Mouse (Mus musculus) spleen, postnatal 10 days (tissue): ENCODE results near the gene Adh1.

Experiments
- DNase-seq, 2 experiments: peaks; one replicate each; pipeline ENCODE4 v3.0.0; 2021 to 2022; ENCODE audit warnings: low spot score in 2 of 2

The Adh1 gene

GRCm38 (mm10) chr3:138260721-138261669, at the start of gene Adh1:
Adh1 (plus strand) TSS chr3:138260991.
- no peak for DNase-seq

- no peak for DNase-seq
Observed at GRCm38 (mm10) chr3:138212431-138212951, 48.3 kb upstream of the Adh1 start.

GRCm38 (mm10) chr3:138215395-138215989, 45.3 kb upstream of the Adh1 start:
- DNase-seq = no peak

DNA sequence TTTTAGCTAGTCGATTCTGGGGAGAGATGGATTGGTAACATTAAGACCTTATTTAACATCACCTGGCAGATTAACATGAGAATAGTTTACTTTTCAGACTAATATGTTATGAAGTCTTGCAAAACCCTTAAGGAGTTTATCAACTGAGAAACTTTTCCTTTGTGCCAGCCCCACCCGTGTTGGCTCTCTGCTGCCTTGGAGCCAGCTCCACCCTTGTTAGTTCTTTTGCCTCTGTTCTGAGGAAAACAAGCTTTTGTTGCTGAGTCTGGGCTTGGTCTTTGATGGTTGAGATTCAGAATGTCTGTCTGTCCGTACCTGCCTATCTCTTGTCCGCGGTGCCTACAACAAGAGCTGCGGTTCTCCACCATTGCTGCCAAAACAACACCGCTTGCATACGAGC, 44.7 kb upstream of the Adh1 start:
- DNase-seq = no peak

DNA sequence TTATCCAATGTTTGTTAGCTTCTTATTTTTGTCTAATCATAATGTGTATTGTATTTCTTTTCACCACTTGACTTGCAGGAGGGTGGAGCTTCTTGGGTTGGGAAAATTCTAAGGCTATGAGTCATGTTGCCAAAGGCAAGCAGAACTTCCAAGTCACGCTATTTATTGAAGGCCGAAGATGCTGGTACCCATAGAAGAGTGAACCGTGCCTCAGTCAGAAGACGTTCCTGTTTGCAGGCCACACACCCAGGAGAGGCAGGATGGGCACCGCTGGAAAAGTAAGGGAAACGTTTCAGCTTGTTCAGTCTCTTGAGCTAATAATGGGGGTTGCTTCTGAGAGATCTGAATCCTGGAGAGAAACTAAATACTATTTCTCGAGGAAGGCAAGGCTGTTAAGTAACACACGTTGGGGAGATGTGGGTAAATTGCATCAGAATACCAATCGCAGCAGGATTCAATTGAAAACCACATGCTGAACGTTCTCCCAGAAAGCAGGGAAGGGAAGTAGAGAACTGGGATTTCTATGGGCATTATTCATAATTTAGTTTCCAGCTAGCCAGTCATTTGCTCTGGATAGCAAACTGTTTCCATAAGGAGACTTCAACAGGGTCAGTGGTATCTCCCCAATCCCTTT, 43.0 kb upstream of the Adh1 start, which contains the start of gene Adh7:
Adh7 (plus strand) TSS at position 130 of the 634 bp plus-strand sequence.
- DNase-seq = no peak

GRCm38 (mm10) chr3:138221116-138221515, 39.7 kb upstream of the Adh1 start:
- DNase-seq = no peak

DNA sequence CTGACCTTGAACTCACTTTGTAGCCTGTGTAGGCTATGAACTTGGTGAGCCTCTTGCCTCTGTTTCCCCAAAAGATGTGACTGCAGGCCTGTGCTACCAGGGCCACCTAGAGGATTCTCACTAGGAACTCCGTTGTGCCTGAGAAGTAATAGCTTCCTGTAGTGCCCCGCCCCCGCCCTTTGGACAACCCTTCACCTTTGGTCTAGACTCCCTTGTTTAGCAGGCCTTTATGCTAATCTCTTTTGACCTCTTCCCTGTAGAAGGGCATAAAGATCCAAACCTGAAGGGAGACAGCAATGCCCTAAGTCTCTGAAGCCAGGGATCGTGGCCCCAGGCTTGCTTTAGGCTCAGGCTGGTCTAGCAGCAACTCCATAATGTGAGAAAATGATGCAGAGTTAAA, 38.3 kb upstream of the Adh1 start:
- no peak for DNase-seq

DNA sequence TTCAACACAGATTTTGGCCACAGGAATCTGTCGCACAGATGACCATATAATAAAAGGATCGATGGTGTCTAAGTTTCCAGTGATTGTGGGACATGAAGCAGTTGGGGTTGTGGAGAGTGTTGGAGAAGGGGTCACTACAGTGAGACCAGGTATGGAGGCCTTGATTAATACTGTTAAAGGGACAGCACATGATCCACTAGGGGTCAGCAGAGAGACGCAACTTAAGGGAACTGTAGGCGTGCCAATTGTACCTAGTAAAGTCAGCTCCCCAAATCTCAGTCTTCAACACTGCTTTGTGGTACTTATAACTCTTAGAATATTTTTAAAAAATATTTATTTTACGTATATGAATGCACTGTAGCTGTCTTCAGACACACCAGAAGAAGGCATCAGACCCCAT, 37.8 kb upstream of the Adh1 start:
- DNase-seq = peak; percentile 10 to 69

GRCm38 (mm10) chr3:138224363-138224954, 36.3 kb upstream of the Adh1 start:
- no peak for DNase-seq

- DNase-seq = no peak
Observed at GRCm38 (mm10) chr3:138225331-138225730, 35.5 kb upstream of the Adh1 start.

GRCm38 (mm10) chr3:138225853-138226252, 34.9 kb upstream of the Adh1 start:
- DNase-seq = no peak

DNA sequence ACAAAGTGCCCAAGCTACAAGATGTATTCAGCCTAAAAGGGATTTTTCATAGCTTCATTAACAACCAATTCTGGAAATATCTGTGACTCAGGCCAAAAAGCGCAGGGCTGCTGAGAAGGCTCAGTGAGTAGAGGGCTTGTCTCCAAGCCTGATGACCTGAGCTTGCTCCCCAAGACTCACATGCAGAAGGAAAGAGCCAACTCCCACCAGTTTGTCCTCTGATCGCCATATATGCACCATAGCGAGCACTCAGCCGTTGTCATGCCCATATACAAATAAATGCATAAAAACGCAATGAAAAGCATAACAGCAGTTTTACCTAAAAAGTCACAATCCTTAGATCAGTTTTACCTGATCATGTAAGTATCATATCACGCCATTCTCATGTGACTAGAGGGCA, 34.3 kb upstream of the Adh1 start:
- DNase-seq = no peak

GRCm38 (mm10) chr3:138227082-138227481, 33.7 kb upstream of the Adh1 start:
- no peak for DNase-seq

DNA sequence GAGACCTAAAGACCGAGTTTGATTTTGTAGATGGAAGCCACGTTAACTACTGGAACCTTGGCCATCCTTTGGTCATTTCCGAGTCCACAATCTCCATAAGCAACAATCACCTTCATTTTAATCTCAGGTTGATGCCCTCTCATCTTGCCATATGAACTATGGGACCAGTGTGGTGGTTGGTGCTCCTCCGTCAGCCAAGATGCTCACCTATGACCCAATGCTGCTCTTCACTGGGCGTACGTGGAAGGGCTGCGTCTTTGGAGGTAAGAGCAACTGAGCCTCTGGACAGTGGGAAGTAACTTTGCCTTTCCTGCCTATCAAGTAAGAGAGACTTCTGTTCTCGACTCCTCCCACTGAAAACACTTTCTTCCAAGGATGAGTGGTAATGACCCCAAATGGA, 33.0 kb upstream of the Adh1 start:
- DNase-seq = no peak

GRCm38 (mm10) chr3:138229448-138229847, 31.3 kb upstream of the Adh1 start:
- DNase-seq = no peak

GRCm38 (mm10) chr3:138230266-138230665, 30.5 kb upstream of the Adh1 start:
- DNase-seq = no peak

GRCm38 (mm10) chr3:138231531-138231930, 29.3 kb upstream of the Adh1 start:
- DNase-seq = no peak

DNA sequence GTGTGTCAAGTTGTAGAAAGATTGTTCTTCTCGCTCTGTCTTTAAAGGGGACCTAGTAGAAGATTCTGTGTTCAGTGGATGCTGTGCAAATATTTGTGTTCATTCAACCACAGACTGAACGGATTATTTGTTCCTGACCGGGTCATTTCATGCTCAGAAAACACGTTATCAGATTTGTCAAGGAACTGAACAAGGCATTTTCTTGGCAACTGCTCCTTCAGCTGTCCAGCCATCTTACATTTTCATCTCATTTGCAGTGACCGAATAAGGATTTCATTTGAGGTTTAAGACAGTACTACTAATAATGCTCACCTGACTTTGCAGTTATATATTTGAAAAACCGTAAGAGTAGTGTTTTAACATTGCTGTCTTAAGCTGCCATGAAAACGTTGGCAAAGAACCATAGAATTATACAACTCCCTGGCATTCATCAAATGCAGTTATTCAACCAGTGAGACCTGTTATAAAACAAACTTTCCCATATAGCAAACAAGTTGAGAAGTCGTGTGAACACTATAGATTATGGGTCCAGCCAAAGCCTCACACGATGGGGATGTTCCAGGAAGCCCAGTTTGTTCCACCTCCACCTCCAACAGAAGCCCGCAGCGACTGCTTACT, 24.1 kb upstream of the Adh1 start:
- no peak for DNase-seq

DNA sequence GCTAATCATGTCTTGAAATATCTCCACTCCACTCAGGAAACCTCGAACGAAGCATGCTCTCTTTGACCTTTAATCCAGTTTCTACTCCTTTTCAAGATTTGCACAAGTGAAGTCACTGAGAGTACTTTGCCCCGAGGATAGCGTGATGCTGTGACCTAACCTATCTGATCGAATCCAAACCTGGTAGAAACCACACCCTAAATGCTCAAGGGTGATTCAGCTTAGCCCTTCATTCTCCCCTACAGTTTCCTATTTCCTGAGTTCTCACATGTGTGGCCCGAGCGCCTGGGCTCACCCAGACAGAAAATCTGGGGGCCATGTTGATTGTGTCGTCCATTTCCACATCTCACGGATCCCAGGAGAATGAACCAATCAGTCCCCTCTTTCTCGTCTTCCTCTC, 22.7 kb upstream of the Adh1 start:
- DNase-seq = no peak

DNA sequence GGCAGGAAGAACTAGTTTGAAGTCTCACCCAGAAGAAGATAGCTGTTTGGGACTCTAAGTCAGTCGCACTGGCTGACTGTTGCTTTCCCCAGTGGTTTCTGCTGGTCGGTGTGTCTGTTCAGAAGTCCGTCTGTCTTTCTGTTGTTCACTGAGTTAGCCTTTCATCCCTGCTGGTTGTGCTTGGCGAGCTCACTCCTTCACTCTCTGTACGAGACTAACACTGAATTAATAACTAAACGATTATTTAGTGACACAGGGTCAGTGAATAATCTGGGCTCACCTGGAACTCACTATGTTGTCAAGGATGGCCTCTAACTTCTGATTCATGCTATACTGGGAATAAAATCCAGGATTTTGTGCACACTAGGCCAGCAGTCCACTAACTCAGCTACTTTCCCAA, 21.3 kb upstream of the Adh1 start:
- no peak for DNase-seq

DNA sequence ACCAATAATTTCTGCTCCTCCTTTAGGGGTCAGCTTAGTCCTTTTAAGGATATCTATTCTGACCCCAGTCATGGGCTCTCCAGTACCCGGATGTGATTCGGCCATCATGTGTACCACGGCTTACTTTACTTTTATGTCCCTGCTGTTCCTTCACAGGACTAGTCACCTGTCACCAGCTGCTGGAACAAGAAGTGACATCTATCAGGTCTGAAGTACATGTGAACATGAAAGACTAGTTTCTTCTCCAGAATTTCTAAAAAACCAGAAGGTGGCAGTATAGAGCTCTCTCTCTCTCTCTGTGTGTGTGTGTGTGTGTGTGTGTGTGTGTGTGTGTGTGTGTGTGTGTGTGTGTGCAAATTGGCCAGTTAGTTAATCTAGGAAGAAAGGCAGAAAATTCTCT, 20.4 kb upstream of the Adh1 start:
- DNase-seq = no peak

DNA sequence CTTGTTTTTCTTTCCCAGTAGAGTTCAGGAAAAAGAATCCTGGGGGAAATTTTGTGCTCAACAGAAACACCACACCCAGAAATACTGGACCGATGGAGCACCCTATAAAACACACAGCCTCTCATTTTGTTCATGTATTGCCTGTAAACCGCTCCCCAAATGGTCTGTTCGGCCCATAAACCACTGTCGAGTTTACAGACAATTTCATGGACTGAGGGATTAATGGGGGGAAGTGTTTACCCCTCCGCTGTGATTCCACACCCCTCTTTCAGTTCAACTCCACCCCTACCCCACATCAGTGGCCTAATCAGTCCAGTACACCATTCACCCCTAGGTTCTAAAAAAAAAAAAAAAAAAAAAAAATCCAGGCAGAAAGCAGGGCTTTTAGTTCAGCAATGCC, 19.8 kb upstream of the Adh1 start:
- DNase-seq = no peak
